9 mouse cellular contexts compared by ENCODE assay signal in the genomic region with DNA sequence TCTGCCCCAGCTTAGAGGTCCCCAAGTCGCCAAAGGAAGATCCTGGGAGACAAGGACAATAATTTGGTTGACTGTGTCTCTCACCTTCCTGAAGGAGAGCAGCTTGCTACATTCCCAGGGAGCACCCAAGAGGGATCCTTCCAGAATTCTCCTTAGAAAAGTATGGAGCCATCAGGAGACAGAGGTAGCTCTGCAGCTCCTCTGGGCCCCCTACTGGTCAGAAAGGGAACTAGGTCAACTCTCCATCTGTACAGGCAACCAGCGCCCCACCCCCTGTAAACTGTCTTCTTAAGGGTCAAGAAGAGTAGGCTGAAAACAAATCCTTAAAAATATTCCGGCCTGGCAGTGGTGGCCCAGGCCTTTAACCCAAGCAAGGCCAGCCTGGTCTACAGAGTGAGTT. TPM values are rescaled to one million over a fixed set of nuclear protein-coding genes. Genes with fewer than 3 reads are reported as not detected.
A peak's percentile ranks its signal among the peaks of the same experiment; 100 is the strongest.
DNase-seq lines count a peak whose midpoint lies in the region; ATAC-seq and TF ChIP-seq lines count a peak whose summit lies in the region.
"Had no signal": no experiment of that assay in that cellular context is flagged by ENCODE, and none has a peak within 500 bp of the region (broad histone marks: within the 10 kb centered on the region; RNA-seq: fewer than 3 reads in every experiment).

No protein-coding gene starts in this region.

- no peaks in the 10 kb centered on the region for H3K36me3 ChIP-seq in testis, adult 2 months (ENCODE audit: control insufficient read depth, insufficient read depth, low read length)
- peaks cover 31% of the 10 kb centered on the region; the same call in 1 of the 2 replicates for H3K36me3 ChIP-seq in heart, postnatal 0 days (replicated peaks; ENCODE audit: control insufficient read depth, insufficient read depth, low read length)

- 0 out of 2 replicates have a peak, but pooled peaks have one; percentile 18 for ATAC-seq in heart, postnatal 0 days (ENCODE audit: insufficient read depth, low read depth)
- no peak for ATAC-seq in activated CD4-positive, CD25-positive, alpha-beta regulatory T cell, adult 4 months

- no peak overlapping the region for H3K9ac ChIP-seq in heart, postnatal 0 days (replicated peaks; ENCODE audit: low read depth, low read length)

- no peak for TF ChIP-seq POLR2A in testis, adult 2 months (IDR thresholded peaks at IDR 0.05; ENCODE audit: control insufficient read depth, low read depth, low read length)

- peaks cover 7% of the 10 kb centered on the region for H3K4me1 ChIP-seq in testis, adult 2 months (ENCODE audit: control insufficient read depth, insufficient read depth, low read length)
- peaks cover 5% of the 10 kb centered on the region; the same call in 1 of the 2 replicates for H3K4me1 ChIP-seq in heart, postnatal 0 days (ENCODE audit: control insufficient read depth, insufficient read depth)

- no peak overlapping the region for H3K27ac ChIP-seq in testis, adult 2 months (ENCODE audit: control insufficient read depth, insufficient read depth, low read depth, low read length)
- H3K27ac ChIP-seq in heart, postnatal 0 days (ENCODE audit: low read depth), result no peak overlapping the region

- peak; percentile 66; the same call in 1 of the 2 replicates for TF ChIP-seq CTCF in testis, adult 2 months (IDR thresholded peaks at IDR 0.05; ENCODE audit: control insufficient read depth, insufficient read depth, insufficient replicate concordance, low read depth, low read length)
- TF ChIP-seq CTCF in heart, postnatal 0 days (IDR thresholded peaks at IDR 0.05; ENCODE audit: low read depth), result peak; percentile 78

- intact Hi-C loops in left cerebral cortex, postnatal 4 days (cut with DNase I), result no loop called here

- H3K4me3 ChIP-seq in testis, adult 2 months (ENCODE audit: control insufficient read depth, low read depth, low read length), result no peak overlapping the region
- no peak overlapping the region for H3K4me3 ChIP-seq in heart, postnatal 0 days (ENCODE audit: low read depth, low read length)
- H3K4me3 ChIP-seq: myocyte had no signal

- H3K27me3 ChIP-seq in testis, adult 2 months (ENCODE audit: control insufficient read depth, insufficient read depth, low read length), result no peaks in the 10 kb centered on the region
- no peaks in the 10 kb centered on the region for H3K27me3 ChIP-seq in heart, postnatal 0 days (ENCODE audit: control insufficient read depth, insufficient read depth, low read length)

- DNase-seq in testis, postnatal 14 days (ENCODE audit: low spot score), result no peak
- DNase-seq in adrenal gland, adult 2 months, result peak; percentile 81
- peak; percentile 81 for DNase-seq in embryo, embryonic 11 days
- DNase-seq in heart, postnatal 0 days (ENCODE audit: low spot score), result peak; percentile 76
- peak; percentile 73 for DNase-seq in left cerebral cortex, postnatal 4 days
- peak; percentile 25 to 46 for DNase-seq in natural killer cell, adult 2 months (ENCODE audit: low spot score in 2 of 2)

- no peak for TF ChIP-seq EP300 in heart, postnatal 0 days (IDR thresholded peaks at IDR 0.05; ENCODE audit: low read depth)

- 25% methylated on average over 3 of the region's 3 CpGs for WGBS in heart, postnatal 0 days

- H3K4me2 ChIP-seq in heart, postnatal 0 days (ENCODE audit: low read depth, low read length), result no peak overlapping the region

- no peaks in the 10 kb centered on the region for H3K9me3 ChIP-seq in heart, postnatal 0 days (replicated peaks; ENCODE audit: control insufficient read depth, low read length)

RNA-seq across cellular contexts. Expression of a gene that starts 7.0 kb away (rescaled TPM):
- polyA plus RNA-seq in testis, adult 2 months (2012; rRNA removed), result 0.22 and 0.24 TPM in 2 replicates
- 10 to 100 TPM in 1 of 2 experiments, 1 to 10 TPM in 1; 9.6 to 14.2 TPM for total RNA-seq in adrenal gland, adult 2 months (2021)
- polyA plus RNA-seq in adrenal gland, adult 2 months (2012; rRNA removed), result 18.9 and 32.8 TPM in 2 replicates
- total RNA-seq in heart, postnatal 0 days (2014; rRNA removed; ENCODE audit: low replicate concordance), result 7.6 TPM in 1 of 2 replicates, not detected in the other
- 0.08 and 0.23 TPM in 2 replicates for polyA plus RNA-seq in heart, postnatal 0 days (2015; fragmentation: Nextera tagmentation; extraction: Ambion mirVana)
- total RNA-seq in left cerebral cortex, postnatal 4 days (2021), result under 1 TPM in 1 of 2 experiments, not detected in 1; 0.28 TPM
- polyA plus RNA-seq in activated CD4-positive, CD25-positive, alpha-beta regulatory T cell, adult 4 months (2017; shearing (Covaris generic)), result not detected

RNA-seq across cellular contexts. Expression of a gene that starts 11.3 kb away (rescaled TPM):
- 37.9 and 42.4 TPM in 2 replicates for polyA plus RNA-seq in testis, adult 2 months (2012; rRNA removed)
- total RNA-seq in adrenal gland, adult 2 months (2021), result 10 to 100 TPM in 1 of 2 experiments, 1 to 10 TPM in 1; 3.0 to 14.8 TPM
- polyA plus RNA-seq in adrenal gland, adult 2 months (2012; rRNA removed), result 81.3 and 84.6 TPM in 2 replicates
- total RNA-seq in heart, postnatal 0 days (2014; rRNA removed; ENCODE audit: low replicate concordance), result 10.4 TPM in 1 of 2 replicates, not detected in the other
- polyA plus RNA-seq in heart, postnatal 0 days (2015; fragmentation: Nextera tagmentation; extraction: Ambion mirVana), result 1.5 and 2.8 TPM in 2 replicates
- 1 to 10 TPM; 2.8 to 4.9 TPM for total RNA-seq in left cerebral cortex, postnatal 4 days (2021)
- polyA plus RNA-seq in activated CD4-positive, CD25-positive, alpha-beta regulatory T cell, adult 4 months (2017; shearing (Covaris generic)), result 10 to 100 TPM; 30.0 to 32.3 TPM

RNA-seq across cellular contexts. Expression of a gene that starts 23.5 kb away (rescaled TPM):
- polyA plus RNA-seq in testis, adult 2 months (2012; rRNA removed), result 15.0 and 15.6 TPM in 2 replicates
- 1 to 10 TPM; 6.4 to 7.4 TPM for total RNA-seq in adrenal gland, adult 2 months (2021)
- 30.4 and 31.4 TPM in 2 replicates for polyA plus RNA-seq in adrenal gland, adult 2 months (2012; rRNA removed)
- 1.6 and 5.3 TPM in 2 replicates for total RNA-seq in heart, postnatal 0 days (2014; rRNA removed; ENCODE audit: low replicate concordance)
- 1.8 and 2.5 TPM in 2 replicates for polyA plus RNA-seq in heart, postnatal 0 days (2015; fragmentation: Nextera tagmentation; extraction: Ambion mirVana)
- total RNA-seq in left cerebral cortex, postnatal 4 days (2021), result 10 to 100 TPM in 1 of 2 experiments, 1 to 10 TPM in 1; 9.9 to 10.2 TPM
- polyA plus RNA-seq in activated CD4-positive, CD25-positive, alpha-beta regulatory T cell, adult 4 months (2017; shearing (Covaris generic)), result 10 to 100 TPM in 1 of 2 experiments, 1 to 10 TPM in 1; 8.1 to 10.2 TPM

RNA-seq across cellular contexts. Expression of a gene that starts 23.6 kb away (rescaled TPM):
- 131 and 139 TPM in 2 replicates for polyA plus RNA-seq in testis, adult 2 months (2012; rRNA removed)
- total RNA-seq in adrenal gland, adult 2 months (2021), result 10 to 100 TPM; 27.9 to 31.7 TPM
- polyA plus RNA-seq in adrenal gland, adult 2 months (2012; rRNA removed), result 36.7 and 52.7 TPM in 2 replicates
- total RNA-seq in heart, postnatal 0 days (2014; rRNA removed; ENCODE audit: low replicate concordance), result 12.7 and 19.7 TPM in 2 replicates
- polyA plus RNA-seq in heart, postnatal 0 days (2015; fragmentation: Nextera tagmentation; extraction: Ambion mirVana), result 15.9 and 17.8 TPM in 2 replicates
- total RNA-seq in left cerebral cortex, postnatal 4 days (2021), result 10 to 100 TPM; 13.7 to 13.9 TPM
- polyA plus RNA-seq in activated CD4-positive, CD25-positive, alpha-beta regulatory T cell, adult 4 months (2017; shearing (Covaris generic)), result 10 to 100 TPM; 61.6 to 68.6 TPM

RNA-seq across cellular contexts. Expression of a gene that starts 23.7 kb away (rescaled TPM):
- 175 and 181 TPM in 2 replicates for polyA plus RNA-seq in testis, adult 2 months (2012; rRNA removed)
- 1 to 10 TPM in 1 of 2 experiments, under 1 TPM in 1; 0.89 to 2.6 TPM for total RNA-seq in adrenal gland, adult 2 months (2021)
- 2.5 and 3.3 TPM in 2 replicates for polyA plus RNA-seq in adrenal gland, adult 2 months (2012; rRNA removed)
- 0.65 TPM in 1 of 2 replicates, not detected in the other for total RNA-seq in heart, postnatal 0 days (2014; rRNA removed; ENCODE audit: low replicate concordance)
- 0.11 and 0.16 TPM in 2 replicates for polyA plus RNA-seq in heart, postnatal 0 days (2015; fragmentation: Nextera tagmentation; extraction: Ambion mirVana)
- under 1 TPM in 1 of 2 experiments, not detected in 1; 0.20 TPM for total RNA-seq in left cerebral cortex, postnatal 4 days (2021)
- under 1 TPM in 1 of 2 experiments, not detected in 1; 0.33 TPM for polyA plus RNA-seq in activated CD4-positive, CD25-positive, alpha-beta regulatory T cell, adult 4 months (2017; shearing (Covaris generic))

Comparison
In these comparisons a context has a peak if more than half of its experiments do, and no peak if none do; other contexts are left out.
1. RNA of a gene that starts 7.0 kb away (polyA plus RNA-seq): 18.9 to 32.8 TPM in adrenal gland, adult 2 months; 0.22 to 0.24 TPM in testis, adult 2 months, 0.08 to 0.23 TPM in heart, postnatal 0 days and not detected in activated CD4-positive, CD25-positive, alpha-beta regulatory T cell, adult 4 months; every median in the first group is over 10 times any median in the second.